Mouse (Mus musculus): ENCODE data around the gene Safb2.

Safb2 gene

DNA sequence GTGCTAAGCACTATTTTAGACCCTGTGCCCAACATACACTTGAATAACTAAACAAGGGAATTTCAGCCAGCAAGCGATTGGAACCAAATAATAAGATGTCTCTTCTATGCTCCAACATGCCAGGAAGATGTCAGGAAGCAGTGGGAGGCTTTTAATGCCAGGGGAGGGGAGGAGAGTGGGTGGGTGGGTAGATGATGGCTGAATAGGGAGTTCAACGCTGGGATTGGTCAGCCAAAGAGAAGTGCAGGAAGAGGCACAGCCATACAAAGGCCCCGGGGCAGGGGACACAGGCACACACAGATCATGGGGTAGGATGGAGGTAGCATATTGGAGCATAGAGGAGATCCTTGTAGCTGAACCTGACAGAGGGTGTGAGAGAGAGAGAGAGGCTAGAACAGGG, 47.5 kb downstream of the Safb2 start:
- Histone ChIP-seq H3K9me3 (ENCODE audit: low read length) (no peaks in the 10 kb centered on the region), H3K27me3 (ENCODE audit: insufficient read depth, low read length) (peaks cover 32% of the 10 kb centered on the region), H3K36me3 (ENCODE audit: insufficient read depth, low read length) (no peaks in the 10 kb centered on the region), H3K4me1 (replicated peaks; ENCODE audit: low read depth, low read length) (peaks cover 38% of the 10 kb centered on the region), H3K4me3 (replicated peaks; ENCODE audit: low read length) (no peak overlapping the region)
- TF ChIP-seq NANOG (IDR thresholded peaks at IDR 0.05; ENCODE audit: borderline replicate concordance, low read length), result no peak
- TF ChIP-seq POU5F1 (IDR thresholded peaks at IDR 0.05; ENCODE audit: borderline replicate concordance, low read length), result no peak
- TF ChIP-seq CTCF (conservative IDR thresholded peaks at IDR 0.05; ENCODE audit: low read length), result no peak

DNA sequence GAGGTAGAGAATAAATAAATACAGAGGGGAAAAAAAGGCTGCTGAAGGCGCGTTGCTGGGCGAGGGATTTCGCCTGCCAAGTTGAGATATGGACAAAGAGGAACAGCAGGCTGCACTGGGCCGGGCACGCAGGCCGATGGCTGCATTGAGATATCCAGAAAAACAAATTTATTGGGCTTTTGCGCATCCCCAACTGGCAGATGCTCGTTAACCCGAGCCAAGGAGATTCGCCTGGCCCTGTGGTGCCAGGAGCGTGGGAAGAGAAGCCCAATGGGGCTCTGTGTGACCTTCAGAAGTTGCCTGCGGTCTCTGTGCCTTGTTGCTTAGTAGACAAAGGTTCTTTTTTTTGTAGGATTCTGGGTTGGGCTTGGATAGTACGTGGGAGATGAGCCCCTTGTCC, 48.2 kb downstream of the Safb2 start:
- no peaks in the 10 kb centered on the region for H3K36me3 ChIP-seq (ENCODE audit: insufficient read depth, low read length)
- H3K4me3 ChIP-seq (replicated peaks; ENCODE audit: low read length), result no peak overlapping the region
- TF ChIP-seq NANOG (IDR thresholded peaks at IDR 0.05; ENCODE audit: borderline replicate concordance, low read length), result no peak
- TF ChIP-seq POU5F1 (IDR thresholded peaks at IDR 0.05; ENCODE audit: borderline replicate concordance, low read length), result no peak
- TF ChIP-seq CTCF (conservative IDR thresholded peaks at IDR 0.05; ENCODE audit: low read length), result no peak
- peaks cover 31% of the 10 kb centered on the region for H3K27me3 ChIP-seq (ENCODE audit: insufficient read depth, low read length)
- no peaks in the 10 kb centered on the region for H3K9me3 ChIP-seq (ENCODE audit: low read length)
- H3K4me1 ChIP-seq (replicated peaks; ENCODE audit: low read depth, low read length), result peaks cover 31% of the 10 kb centered on the region

DNA sequence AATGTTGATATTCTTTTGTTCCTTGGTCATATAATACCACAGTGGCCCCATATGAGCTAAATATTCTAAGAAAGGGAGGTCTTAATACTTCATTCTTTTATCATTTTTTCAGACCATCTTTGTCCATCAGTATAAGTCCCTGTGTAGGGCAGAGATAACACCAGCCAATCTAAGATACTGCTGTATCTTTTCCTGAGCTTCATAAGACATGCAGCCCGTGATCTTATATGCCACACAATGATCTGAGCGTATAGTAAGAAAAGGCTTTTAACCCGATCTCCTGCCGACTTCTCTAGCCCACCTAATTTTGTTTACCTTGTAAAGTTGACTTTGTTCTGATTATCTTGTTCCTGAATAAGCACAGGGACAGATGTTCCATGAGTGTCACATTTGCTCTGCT, 59.4 kb downstream of the Safb2 start:
- no peaks in the 10 kb centered on the region for H3K4me1 ChIP-seq (replicated peaks; ENCODE audit: low read depth, low read length)
- no peaks in the 10 kb centered on the region for H3K36me3 ChIP-seq (ENCODE audit: insufficient read depth, low read length)
- no peaks in the 10 kb centered on the region for H3K9me3 ChIP-seq (ENCODE audit: low read length)
- H3K27me3 ChIP-seq (ENCODE audit: insufficient read depth, low read length), result peaks cover 24% of the 10 kb centered on the region
- no peak for TF ChIP-seq CTCF (conservative IDR thresholded peaks at IDR 0.05; ENCODE audit: low read length)
- TF ChIP-seq POU5F1 (IDR thresholded peaks at IDR 0.05; ENCODE audit: borderline replicate concordance, low read length), result no peak
- TF ChIP-seq NANOG (IDR thresholded peaks at IDR 0.05; ENCODE audit: borderline replicate concordance, low read length), result no peak
- H3K4me3 ChIP-seq (replicated peaks; ENCODE audit: low read length), result no peak overlapping the region

DNA sequence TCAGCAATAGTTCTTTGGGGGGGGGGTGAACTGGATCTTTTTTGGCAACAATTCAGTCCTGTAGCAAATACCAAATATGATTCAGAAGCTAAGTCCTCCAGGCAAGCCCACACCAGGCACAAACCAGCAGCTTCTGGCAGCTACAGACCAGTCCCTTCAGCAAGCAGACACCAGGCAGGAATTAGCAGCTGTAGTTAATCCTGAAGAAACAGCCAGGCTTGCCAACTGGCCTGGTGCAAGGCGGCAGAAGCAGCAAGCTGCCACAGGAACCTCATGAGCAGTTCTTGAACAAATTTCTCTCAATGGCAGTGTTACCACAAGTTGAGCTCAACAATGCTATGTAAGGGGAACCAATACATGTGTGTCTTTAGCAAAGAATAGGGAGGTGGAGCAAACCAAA, 61.6 kb downstream of the Safb2 start:
- Histone ChIP-seq H3K4me1 (replicated peaks; ENCODE audit: low read depth, low read length) (no peaks in the 10 kb centered on the region), H3K9me3 (ENCODE audit: low read length) (no peaks in the 10 kb centered on the region), H3K27me3 (ENCODE audit: insufficient read depth, low read length) (peaks cover 36% of the 10 kb centered on the region), H3K36me3 (ENCODE audit: insufficient read depth, low read length) (no peaks in the 10 kb centered on the region), H3K4me3 (replicated peaks; ENCODE audit: low read length) (no peak overlapping the region)
- TF ChIP-seq NANOG (IDR thresholded peaks at IDR 0.05; ENCODE audit: borderline replicate concordance, low read length), result no peak
- no peak for TF ChIP-seq POU5F1 (IDR thresholded peaks at IDR 0.05; ENCODE audit: borderline replicate concordance, low read length)
- no peak for TF ChIP-seq CTCF (conservative IDR thresholded peaks at IDR 0.05; ENCODE audit: low read length)

DNA sequence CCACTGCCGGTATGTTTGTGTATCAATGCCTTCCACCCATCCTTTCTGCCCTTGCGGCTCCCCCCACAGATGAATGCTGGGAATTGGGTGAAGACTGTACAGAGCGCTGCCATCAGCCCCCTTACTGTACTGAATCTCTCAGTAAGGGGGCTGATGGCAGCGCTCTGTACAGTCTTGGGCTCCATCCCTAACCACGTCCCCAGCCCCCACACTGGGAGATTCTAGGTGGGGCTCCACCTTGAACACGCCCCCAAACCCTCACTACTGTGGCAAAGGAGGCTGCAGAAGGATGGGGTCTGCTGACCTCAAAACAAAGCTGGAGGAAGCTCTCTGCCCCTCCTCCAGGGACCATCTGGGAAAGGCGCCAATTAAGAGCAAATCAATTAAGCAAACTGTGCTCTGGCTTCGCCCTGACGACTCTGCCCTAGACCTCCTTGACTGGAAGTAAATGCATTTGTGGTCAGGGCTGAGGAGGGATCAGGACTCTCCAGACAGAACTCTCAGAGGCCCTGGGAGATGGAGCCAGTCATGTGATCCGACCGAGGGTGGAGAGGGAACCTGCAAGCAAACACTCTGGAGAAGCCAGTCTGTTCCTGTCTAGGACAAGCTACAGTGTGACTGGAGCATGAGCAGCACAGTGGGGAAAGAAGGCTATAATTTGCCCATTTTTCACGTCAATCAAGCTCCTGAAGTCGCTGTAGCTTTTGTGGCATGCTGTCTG, 68.5 kb downstream of the Safb2 start:
- no peaks in the 10 kb centered on the region for H3K9me3 ChIP-seq (ENCODE audit: low read length)
- peaks cover 74% of the 10 kb centered on the region for H3K27me3 ChIP-seq (ENCODE audit: insufficient read depth, low read length)
- TF ChIP-seq POU5F1 (IDR thresholded peaks at IDR 0.05; ENCODE audit: borderline replicate concordance, low read length) (no peak), CTCF (conservative IDR thresholded peaks at IDR 0.05; ENCODE audit: low read length) (no peak), NANOG (IDR thresholded peaks at IDR 0.05; ENCODE audit: borderline replicate concordance, low read length) (no peak)
- no peaks in the 10 kb centered on the region for H3K36me3 ChIP-seq (ENCODE audit: insufficient read depth, low read length)
- H3K4me3 ChIP-seq (replicated peaks; ENCODE audit: low read length), result peak overlapping the region; percentile 59
- peaks cover 36% of the 10 kb centered on the region for H3K4me1 ChIP-seq (replicated peaks; ENCODE audit: low read depth, low read length)

DNA sequence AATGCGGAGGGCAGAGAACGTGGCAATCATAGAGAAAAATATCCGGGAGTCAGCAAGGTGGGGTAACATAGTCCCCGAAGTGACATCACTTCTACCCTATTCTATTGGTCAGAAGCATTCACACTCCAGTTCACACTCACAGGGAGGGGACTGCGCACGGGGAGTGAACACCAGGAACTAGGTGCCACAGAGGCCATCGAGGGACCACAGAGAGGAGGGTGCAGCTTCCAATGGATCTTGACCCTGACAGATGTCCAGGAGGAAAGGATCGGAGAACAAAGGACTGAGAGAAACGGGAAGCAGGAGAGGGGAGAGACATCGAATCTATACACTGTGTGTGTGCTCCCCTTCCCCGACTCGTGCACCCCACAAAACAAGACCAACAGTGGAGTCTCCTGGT, 69.5 kb downstream of the Safb2 start:
- no peak for TF ChIP-seq CTCF (conservative IDR thresholded peaks at IDR 0.05; ENCODE audit: low read length)
- TF ChIP-seq POU5F1 (IDR thresholded peaks at IDR 0.05; ENCODE audit: borderline replicate concordance, low read length), result no peak
- TF ChIP-seq NANOG (IDR thresholded peaks at IDR 0.05; ENCODE audit: borderline replicate concordance, low read length), result no peak

DNA sequence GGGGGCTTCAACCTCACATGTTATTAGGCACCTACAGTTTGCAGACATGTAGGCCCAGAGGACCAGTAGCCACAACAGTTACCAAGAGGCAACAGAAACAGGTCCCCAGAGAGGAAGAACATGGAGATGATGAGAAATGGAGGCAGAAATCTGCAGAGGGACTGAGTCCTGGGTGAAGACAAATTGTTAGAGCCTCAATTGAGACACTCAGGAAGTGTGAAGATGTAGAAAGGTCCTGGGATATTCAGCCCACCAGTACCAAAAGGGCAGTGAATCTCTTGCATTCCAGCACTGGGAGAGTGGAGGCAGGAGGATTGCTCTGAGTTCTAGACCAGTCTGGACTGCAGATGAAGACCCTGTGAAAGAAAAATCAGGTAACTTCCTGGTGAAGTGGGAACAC, 70.1 kb downstream of the Safb2 start:
- no peak for TF ChIP-seq NANOG (IDR thresholded peaks at IDR 0.05; ENCODE audit: borderline replicate concordance, low read length)
- no peak for TF ChIP-seq CTCF (conservative IDR thresholded peaks at IDR 0.05; ENCODE audit: low read length)
- no peak for TF ChIP-seq POU5F1 (IDR thresholded peaks at IDR 0.05; ENCODE audit: borderline replicate concordance, low read length)
- Histone ChIP-seq H3K4me3 (replicated peaks; ENCODE audit: low read length) (no peak overlapping the region), H3K36me3 (ENCODE audit: insufficient read depth, low read length) (no peaks in the 10 kb centered on the region), H3K9me3 (ENCODE audit: low read length) (no peaks in the 10 kb centered on the region), H3K27me3 (ENCODE audit: insufficient read depth, low read length) (peaks cover 80% of the 10 kb centered on the region), H3K4me1 (replicated peaks; ENCODE audit: low read depth, low read length) (peaks cover 49% of the 10 kb centered on the region)

More for the DNA sequence above, 69.5 kb downstream of the Safb2 start:
- H3K9me3 ChIP-seq (ENCODE audit: low read length), result no peaks in the 10 kb centered on the region
- peaks cover 80% of the 10 kb centered on the region for H3K27me3 ChIP-seq (ENCODE audit: insufficient read depth, low read length)
- H3K4me1 ChIP-seq (replicated peaks; ENCODE audit: low read depth, low read length), result peaks cover 45% of the 10 kb centered on the region
- H3K4me3 ChIP-seq (replicated peaks; ENCODE audit: low read length), result peak overlapping the region; percentile 59; the same call in 1 of the 2 replicates
- H3K36me3 ChIP-seq (ENCODE audit: insufficient read depth, low read length), result no peaks in the 10 kb centered on the region

DNA sequence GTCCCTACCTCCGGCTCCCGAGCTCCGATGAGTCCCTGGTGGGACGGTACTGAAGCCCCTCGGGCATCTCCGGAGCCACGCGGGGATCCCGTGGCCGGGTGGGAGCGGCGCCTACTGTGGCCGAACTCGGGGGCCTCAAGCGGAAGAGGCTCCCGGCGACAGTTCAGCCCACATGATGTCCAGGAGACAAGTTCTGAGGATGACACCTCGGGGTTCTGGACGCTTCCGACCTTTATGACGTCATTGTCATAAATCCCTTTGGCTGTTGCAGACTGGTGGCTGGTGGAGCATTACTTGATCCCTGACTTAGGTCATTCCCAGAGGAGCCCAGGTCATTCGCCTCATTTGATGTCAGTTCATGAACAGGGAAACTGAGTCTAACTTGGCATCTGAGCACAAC, 72.1 kb downstream of the Safb2 start, which contains the start of gene Znrf4:
Gene Znrf4 (minus strand): TSS at position 122 of the 400 bp plus-strand sequence.
- peaks cover 72% of the 10 kb centered on the region for H3K27me3 ChIP-seq (ENCODE audit: insufficient read depth, low read length)
- TF ChIP-seq CTCF (conservative IDR thresholded peaks at IDR 0.05; ENCODE audit: low read length) (no peak), NANOG (IDR thresholded peaks at IDR 0.05; ENCODE audit: borderline replicate concordance, low read length) (no peak), POU5F1 (IDR thresholded peaks at IDR 0.05; ENCODE audit: borderline replicate concordance, low read length) (no peak)
- no peaks in the 10 kb centered on the region for H3K9me3 ChIP-seq (ENCODE audit: low read length)
- peaks cover 63% of the 10 kb centered on the region for H3K4me1 ChIP-seq (replicated peaks; ENCODE audit: low read depth, low read length)
- H3K36me3 ChIP-seq (ENCODE audit: insufficient read depth, low read length), result no peaks in the 10 kb centered on the region
- peak within 1 kb of the TSS; percentile 75 for H3K4me3 ChIP-seq (replicated peaks; ENCODE audit: low read length)
